Mouse (Mus musculus) midbrain, embryonic 16.5 days (tissue): Measurements from ENCODE around the gene Gm7247. TPM values are rescaled to one million over a fixed set of nuclear protein-coding genes. Genes with fewer than 3 reads are reported as not detected.

Experiments
- ATAC-seq: fragments of 200-750 bp; cut with Nextera tagmentation; 2 replicates; pipeline ENCODE4 v1.8.0; 2017; ENCODE audit warnings: moderate TSS enrichment
- H3K27ac ChIP-seq: fragments of 300-500 bp; sonication (generic); 2 replicates; pipeline ENCODE4 v1.5.1; 2014; ENCODE audit warnings: mild to moderate bottlenecking, low read length, mixed read lengths
- H3K27me3 ChIP-seq: fragments of 300-500 bp; sonication (generic); 2 replicates; pipeline ENCODE4 v1.6.1; 2014; ENCODE audit warnings: low read depth, low read length, mixed read lengths; ENCODE audit not compliant: control insufficient read depth, insufficient read depth
- H3K36me3 ChIP-seq: fragments of 300-500 bp; sonication (generic); 2 replicates; pipeline ENCODE4 v1.6.1; 2014; ENCODE audit warnings: mild to moderate bottlenecking, low read length, moderate library complexity, mixed read lengths; ENCODE audit not compliant: control insufficient read depth, insufficient read depth
- H3K4me1 ChIP-seq: fragments of 300-500 bp; sonication (generic); 2 replicates; pipeline ENCODE4 v1.6.1; 2014; ENCODE audit warnings: mild to moderate bottlenecking, low read length, mixed read lengths; ENCODE audit not compliant: control insufficient read depth, insufficient read depth
- H3K4me2 ChIP-seq: fragments of 300-500 bp; sonication (generic); 2 replicates; pipeline ENCODE4 v1.6.1; 2014; ENCODE audit warnings: mild to moderate bottlenecking, low read length, mixed read lengths
- H3K4me3 ChIP-seq: fragments of 300-500 bp; sonication (generic); 2 replicates; pipeline ENCODE4 v1.5.1; 2014; ENCODE audit warnings: low read depth, mild to moderate bottlenecking, low read length, moderate library complexity, mixed read lengths
- H3K9ac ChIP-seq: fragments of 300-500 bp; sonication (generic); 2 replicates; pipeline ENCODE4 v1.6.1; 2014; ENCODE audit warnings: low read depth, low read length, mixed read lengths
- H3K9me3 ChIP-seq: fragments of 300-500 bp; sonication (generic); replicated peaks from 2 replicates; pipeline ENCODE4 v1.6.1; 2014; ENCODE audit warnings: mild to moderate bottlenecking, low read length, mixed read lengths; ENCODE audit not compliant: control insufficient read depth, poor library complexity, severe bottlenecking
- WGBS: fragments of 180-500 bp; shearing (Covaris S2); extraction: QIAGEN DNeasy Blood & Tissue Kit; methylation state at CpG from one replicate; pipeline ENCODE4 v1.1.7; 2014; 5-methylcytosine and 5-hydroxymethylcytosine counted together
- polyA plus RNA-seq: library from polyadenylated mRNA; unstranded; fragments of >200 nt; fragmentation: Nextera tagmentation; extraction: Ambion mirVana; gene quantifications from 2 replicates; pipeline ENCODE4 v1.2.1, GENCODE M21; 2015

The Gm7247 gene
- not detected in 2 replicates for polyA plus RNA-seq

- H3K4me1 ChIP-seq = no peaks in the 10 kb centered on the region
Observed at GRCm38 (mm10) chr14:51361456-51361855, at the start of gene Gm7247. Gene Gm7247, plus strand, starts transcription at chr14:51361756.

GRCm38 (mm10) chr14:51324001-51324400 is 37.6 kb upstream of the Gm7247 start:
- H3K9me3 ChIP-seq = no peaks in the 10 kb centered on the region
- no peaks in the 10 kb centered on the region for H3K36me3 ChIP-seq
- ATAC-seq = no peak
- H3K27ac ChIP-seq = no peak overlapping the region
- H3K27me3 ChIP-seq = no peaks in the 10 kb centered on the region
- WGBS = 44% methylated on average over 1 of the region's 1 CpGs
- H3K4me2 ChIP-seq = no peak overlapping the region
- no peak overlapping the region for H3K4me3 ChIP-seq
- H3K4me1 ChIP-seq = no peaks in the 10 kb centered on the region
- H3K9ac ChIP-seq = no peak overlapping the region

More at GRCm38 (mm10) chr14:51361456-51361855, at the start of gene Gm7247:
- H3K4me3 ChIP-seq = no peak within 1 kb of the TSS
- no peak within 1 kb of the TSS for H3K4me2 ChIP-seq
- H3K27ac ChIP-seq = no peak within 1 kb of the TSS
- H3K27me3 ChIP-seq = no peaks in the 10 kb centered on the region
- no peaks in the 10 kb centered on the region for H3K36me3 ChIP-seq
- 80% methylated on average over 1 of the region's 1 CpGs for whole genome bisulfite sequencing
- H3K9ac ChIP-seq = no peak within 1 kb of the TSS
- no peaks in the 10 kb centered on the region for H3K9me3 ChIP-seq
- ATAC-seq = no peak

GRCm38 (mm10) chr14:51346027-51346426 is 15.5 kb upstream of the Gm7247 start:
- Histone ChIP-seq H3K27ac (no peak overlapping the region), H3K36me3 (no peaks in the 10 kb centered on the region), H3K27me3 (no peaks in the 10 kb centered on the region), H3K9ac (no peak overlapping the region), H3K4me2 (no peak overlapping the region), H3K4me3 (no peak overlapping the region), H3K9me3 (no peaks in the 10 kb centered on the region), H3K4me1 (no peaks in the 10 kb centered on the region)
- ATAC-seq = no peak

- Histone ChIP-seq H3K4me3 (peak overlapping the region; percentile 57), H3K36me3 (no peaks in the 10 kb centered on the region), H3K4me2 (peak overlapping the region; percentile 86), H3K9ac (peak overlapping the region; percentile 77), H3K9me3 (no peaks in the 10 kb centered on the region), H3K27ac (no peak overlapping the region), H3K27me3 (no peaks in the 10 kb centered on the region), H3K4me1 (no peaks in the 10 kb centered on the region)
- peak; percentile 95 for ATAC-seq
- WGBS = 4% methylated on average over 65 of the region's 75 CpGs
Observed at GRCm38 (mm10) chr14:51358111-51358982, 3.2 kb upstream of the Gm7247 start.

- Histone ChIP-seq H3K9ac (no peak overlapping the region), H3K4me2 (no peak overlapping the region), H3K4me1 (no peaks in the 10 kb centered on the region), H3K4me3 (no peak overlapping the region), H3K27me3 (no peaks in the 10 kb centered on the region), H3K36me3 (no peaks in the 10 kb centered on the region), H3K9me3 (peaks cover 3% of the 10 kb centered on the region; the same call in 1 of the 2 replicates), H3K27ac (no peak overlapping the region)
- no peak for ATAC-seq
- 97% methylated on average over 20 of the region's 20 CpGs for WGBS
Observed at GRCm38 (mm10) chr14:51382805-51383204, 21.2 kb downstream of the Gm7247 start.

GRCm38 (mm10) chr14:51384351-51384750 is 22.8 kb downstream of the Gm7247 start:
- Histone ChIP-seq H3K4me2 (no peak overlapping the region), H3K4me3 (no peak overlapping the region), H3K9ac (no peak overlapping the region), H3K4me1 (no peaks in the 10 kb centered on the region), H3K36me3 (no peaks in the 10 kb centered on the region), H3K27ac (no peak overlapping the region), H3K9me3 (peaks cover 6% of the 10 kb centered on the region), H3K27me3 (no peaks in the 10 kb centered on the region)
- WGBS = 97% methylated on average over 10 of the region's 10 CpGs
- peak; percentile 34; the same call in 1 of the 2 replicates for ATAC-seq

GRCm38 (mm10) chr14:51385741-51386140 is 24.2 kb downstream of the Gm7247 start:
- 66% methylated on average over 4 of the region's 4 CpGs for WGBS
- Histone ChIP-seq H3K27ac (no peak overlapping the region), H3K4me2 (no peak overlapping the region)

GRCm38 (mm10) chr14:51387768-51388167 is 26.2 kb downstream of the Gm7247 start:
- Histone ChIP-seq H3K9ac (no peak overlapping the region), H3K4me3 (no peak overlapping the region), H3K4me1 (no peaks in the 10 kb centered on the region), H3K9me3 (peaks cover 6% of the 10 kb centered on the region), H3K4me2 (no peak overlapping the region), H3K27me3 (no peaks in the 10 kb centered on the region), H3K36me3 (no peaks in the 10 kb centered on the region), H3K27ac (no peak overlapping the region)
- WGBS = 96% methylated on average over 8 of the region's 8 CpGs
- no peak for ATAC-seq

More at GRCm38 (mm10) chr14:51385741-51386140, 24.2 kb downstream of the Gm7247 start:
- no peaks in the 10 kb centered on the region for H3K36me3 ChIP-seq
- H3K9ac ChIP-seq = no peak overlapping the region
- H3K27me3 ChIP-seq = no peaks in the 10 kb centered on the region
- H3K4me3 ChIP-seq = no peak overlapping the region
- no peaks in the 10 kb centered on the region for H3K4me1 ChIP-seq
- peak; percentile 75 for ATAC-seq
- peaks cover 6% of the 10 kb centered on the region for H3K9me3 ChIP-seq

GRCm38 (mm10) chr14:51388222-51388621 is 26.7 kb downstream of the Gm7247 start:
- peak; percentile 36; the same call in 1 of the 2 replicates for ATAC-seq
- Histone ChIP-seq H3K9ac (no peak overlapping the region), H3K4me3 (no peak overlapping the region), H3K27me3 (no peaks in the 10 kb centered on the region), H3K4me2 (no peak overlapping the region), H3K4me1 (no peaks in the 10 kb centered on the region), H3K27ac (no peak overlapping the region), H3K9me3 (peaks cover 5% of the 10 kb centered on the region), H3K36me3 (no peaks in the 10 kb centered on the region)
- WGBS = 98% methylated on average over 9 of the region's 9 CpGs
